Mouse (Mus musculus): ENCODE measurements at regions not wholly inside any gene's neighbourhood (a gene's known extent, or its start where the extent isn't known, plus 50 kb on each side); places are given as distances from the start of the nearest gene placed in this dataset.

- Histone ChIP-seq H3K27ac (ENCODE audit: low read depth) (no peak overlapping the region), H3K4me1 (ENCODE audit: control insufficient read depth, insufficient read depth) (no peaks in the 10 kb centered on the region), H3K36me3 (replicated peaks; ENCODE audit: control insufficient read depth, insufficient read depth, low read length) (no peaks in the 10 kb centered on the region), H3K4me3 (ENCODE audit: low read depth, low read length) (no peak overlapping the region), H3K27me3 (ENCODE audit: control insufficient read depth, insufficient read depth, low read length) (no peaks in the 10 kb centered on the region), H3K4me2 (ENCODE audit: low read depth, low read length) (no peak overlapping the region), H3K9ac (replicated peaks; ENCODE audit: low read depth, low read length) (no peak overlapping the region), H3K9me3 (replicated peaks; ENCODE audit: control insufficient read depth, low read length) (no peaks in the 10 kb centered on the region)
- 68% methylated on average over 9 of the region's 9 CpGs for WGBS
- no peak for DNase-seq (ENCODE audit: low spot score)
- no peak for ATAC-seq (ENCODE audit: insufficient read depth, low read depth)
- TF ChIP-seq EP300 (IDR thresholded peaks at IDR 0.05; ENCODE audit: low read depth) (no peak), CTCF (IDR thresholded peaks at IDR 0.05; ENCODE audit: low read depth) (no peak)
Measured at GRCm38 (mm10) chr5:77888534-77888933, 480.7 kb upstream of the Igfbp7 start.

GRCm38 (mm10) chr5:77871403-77871802, 463.6 kb upstream of the Igfbp7 start:
- WGBS = 79% methylated on average over 5 of the region's 5 CpGs
- TF ChIP-seq EP300 (IDR thresholded peaks at IDR 0.05; ENCODE audit: low read depth) (no peak), CTCF (IDR thresholded peaks at IDR 0.05; ENCODE audit: low read depth) (no peak)
- Histone ChIP-seq H3K9ac (replicated peaks; ENCODE audit: low read depth, low read length) (no peak overlapping the region), H3K4me3 (ENCODE audit: low read depth, low read length) (no peak overlapping the region), H3K27me3 (ENCODE audit: control insufficient read depth, insufficient read depth, low read length) (no peaks in the 10 kb centered on the region), H3K4me1 (ENCODE audit: control insufficient read depth, insufficient read depth) (no peaks in the 10 kb centered on the region), H3K36me3 (replicated peaks; ENCODE audit: control insufficient read depth, insufficient read depth, low read length) (no peaks in the 10 kb centered on the region), H3K9me3 (replicated peaks; ENCODE audit: control insufficient read depth, low read length) (no peaks in the 10 kb centered on the region), H3K4me2 (ENCODE audit: low read depth, low read length) (no peak overlapping the region), H3K27ac (ENCODE audit: low read depth) (no peak overlapping the region)
- ATAC-seq (ENCODE audit: insufficient read depth, low read depth) (no peak), DNase-seq (ENCODE audit: low spot score) (no peak)

GRCm38 (mm10) chr5:77865342-77865741, 457.5 kb upstream of the Igfbp7 start:
- DNase-seq (ENCODE audit: low spot score) (no peak), ATAC-seq (ENCODE audit: insufficient read depth, low read depth) (no peak)
- Histone ChIP-seq H3K9me3 (replicated peaks; ENCODE audit: control insufficient read depth, low read length) (no peaks in the 10 kb centered on the region), H3K4me3 (ENCODE audit: low read depth, low read length) (no peak overlapping the region), H3K36me3 (replicated peaks; ENCODE audit: control insufficient read depth, insufficient read depth, low read length) (no peaks in the 10 kb centered on the region), H3K27ac (ENCODE audit: low read depth) (no peak overlapping the region), H3K9ac (replicated peaks; ENCODE audit: low read depth, low read length) (no peak overlapping the region), H3K4me1 (ENCODE audit: control insufficient read depth, insufficient read depth) (no peaks in the 10 kb centered on the region), H3K4me2 (ENCODE audit: low read depth, low read length) (no peak overlapping the region), H3K27me3 (ENCODE audit: control insufficient read depth, insufficient read depth, low read length) (no peaks in the 10 kb centered on the region)
- TF ChIP-seq EP300 (IDR thresholded peaks at IDR 0.05; ENCODE audit: low read depth) = no peak
- TF ChIP-seq CTCF (IDR thresholded peaks at IDR 0.05; ENCODE audit: low read depth) = no peak
- WGBS = 74% methylated on average over 7 of the region's 7 CpGs

DNA sequence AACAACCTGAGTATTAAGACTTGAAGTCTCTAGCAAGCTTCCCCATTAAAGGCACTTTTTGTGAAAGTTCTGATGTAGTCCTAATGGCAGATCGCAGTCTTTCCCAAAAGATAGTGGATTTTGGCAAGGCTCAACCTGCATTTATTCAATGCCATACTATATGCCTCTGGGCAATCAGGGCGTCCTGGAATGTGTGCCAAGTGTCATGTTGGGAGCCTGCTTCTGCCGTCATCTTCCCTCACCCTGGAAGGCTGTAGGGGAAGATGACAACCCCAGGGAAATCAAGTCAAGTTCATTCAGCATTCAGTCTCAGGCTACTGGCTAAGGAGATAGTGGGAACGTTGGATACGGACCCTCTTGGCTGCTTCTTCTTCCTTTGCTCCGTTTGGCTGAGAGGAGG, 447.4 kb upstream of the Igfbp7 start:
- TF ChIP-seq EP300 (IDR thresholded peaks at IDR 0.05; ENCODE audit: low read depth) = no peak
- no peak for TF ChIP-seq CTCF (IDR thresholded peaks at IDR 0.05; ENCODE audit: low read depth)
- ATAC-seq (ENCODE audit: insufficient read depth, low read depth) = no peak
- no peak overlapping the region for H3K9ac ChIP-seq (replicated peaks; ENCODE audit: low read depth, low read length)
- H3K4me2 ChIP-seq (ENCODE audit: low read depth, low read length) = no peak overlapping the region
- no peak for DNase-seq (ENCODE audit: low spot score)
- no peaks in the 10 kb centered on the region for H3K36me3 ChIP-seq (replicated peaks; ENCODE audit: control insufficient read depth, insufficient read depth, low read length)
- no peaks in the 10 kb centered on the region for H3K27me3 ChIP-seq (ENCODE audit: control insufficient read depth, insufficient read depth, low read length)
- H3K4me1 ChIP-seq (ENCODE audit: control insufficient read depth, insufficient read depth) = no peaks in the 10 kb centered on the region
- no peak overlapping the region for H3K27ac ChIP-seq (ENCODE audit: low read depth)
- no peak overlapping the region for H3K4me3 ChIP-seq (ENCODE audit: low read depth, low read length)
- H3K9me3 ChIP-seq (replicated peaks; ENCODE audit: control insufficient read depth, low read length) = no peaks in the 10 kb centered on the region
- 66% methylated on average over 6 of the region's 6 CpGs for WGBS

DNA sequence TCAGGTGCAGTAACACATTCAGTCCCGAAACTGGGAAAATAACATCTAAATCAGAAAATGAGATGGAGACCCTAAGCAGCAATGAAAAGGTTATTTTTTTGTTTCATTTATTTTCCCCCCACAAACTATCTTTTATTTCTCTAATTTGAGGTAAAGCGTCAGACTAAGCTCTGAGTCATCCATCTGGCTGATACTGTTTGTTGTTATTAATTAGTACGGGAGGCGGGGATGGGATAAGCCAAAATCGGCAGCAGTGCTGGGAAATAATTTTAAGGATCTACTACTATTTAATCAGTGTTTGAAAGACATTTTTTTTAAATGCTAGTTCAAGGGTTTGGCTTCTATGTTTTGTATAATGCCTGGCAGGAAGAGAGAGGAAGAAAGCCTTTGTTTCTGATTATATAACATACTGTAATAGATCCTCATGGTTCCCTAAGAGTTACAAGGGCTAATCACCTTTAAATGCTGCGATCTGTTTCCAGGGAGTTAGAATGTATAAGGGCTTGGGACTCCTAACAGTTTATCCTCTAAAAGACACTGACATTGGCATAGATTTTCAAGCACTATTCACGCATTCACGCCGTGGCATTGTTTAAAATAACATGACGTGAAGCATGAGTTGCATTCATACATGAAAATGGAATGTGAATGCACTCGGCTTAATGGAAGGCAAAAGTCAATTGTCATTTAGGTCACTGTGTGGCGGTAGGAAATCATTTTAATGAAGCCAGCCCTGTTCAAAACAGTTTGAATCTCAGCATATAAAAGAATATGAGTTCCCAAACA, 446.4 kb upstream of the Igfbp7 start:
- ATAC-seq (ENCODE audit: insufficient read depth, low read depth) = no peak
- Histone ChIP-seq H3K4me1 (ENCODE audit: control insufficient read depth, insufficient read depth) (no peaks in the 10 kb centered on the region), H3K36me3 (replicated peaks; ENCODE audit: control insufficient read depth, insufficient read depth, low read length) (no peaks in the 10 kb centered on the region), H3K27me3 (ENCODE audit: control insufficient read depth, insufficient read depth, low read length) (no peaks in the 10 kb centered on the region), H3K9me3 (replicated peaks; ENCODE audit: control insufficient read depth, low read length) (no peaks in the 10 kb centered on the region), H3K4me2 (ENCODE audit: low read depth, low read length) (no peak overlapping the region), H3K9ac (replicated peaks; ENCODE audit: low read depth, low read length) (no peak overlapping the region), H3K27ac (ENCODE audit: low read depth) (no peak overlapping the region), H3K4me3 (ENCODE audit: low read depth, low read length) (no peak overlapping the region)
- no peak for TF ChIP-seq EP300 (IDR thresholded peaks at IDR 0.05; ENCODE audit: low read depth)
- TF ChIP-seq CTCF (IDR thresholded peaks at IDR 0.05; ENCODE audit: low read depth) = no peak
- WGBS = 76% methylated on average over 12 of the region's 12 CpGs
- no peak for DNase-seq (ENCODE audit: low spot score)

DNA sequence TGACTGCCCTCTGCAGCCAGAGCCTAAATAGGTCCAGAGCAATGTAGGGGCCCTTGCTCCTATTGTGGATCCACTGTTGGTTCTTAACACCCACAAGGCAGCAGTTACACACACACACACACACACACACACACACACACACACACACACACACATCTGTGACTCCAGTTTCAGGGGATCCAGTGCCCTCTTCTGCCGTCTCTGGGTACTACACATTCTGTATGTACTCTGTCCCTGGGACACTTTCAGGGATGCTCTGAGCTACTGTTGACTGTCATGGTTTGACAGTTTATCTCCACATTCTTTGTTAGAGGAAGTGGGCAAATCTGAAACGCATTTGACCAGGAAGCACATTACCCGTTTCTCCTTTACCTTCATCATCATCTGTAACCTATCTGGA, 443.8 kb upstream of the Igfbp7 start:
- H3K4me2 ChIP-seq (ENCODE audit: low read depth, low read length) = no peak overlapping the region
- H3K27me3 ChIP-seq (ENCODE audit: control insufficient read depth, insufficient read depth, low read length) = no peaks in the 10 kb centered on the region
- ATAC-seq (ENCODE audit: insufficient read depth, low read depth) = no peak
- H3K4me1 ChIP-seq (ENCODE audit: control insufficient read depth, insufficient read depth) = no peaks in the 10 kb centered on the region
- H3K9ac ChIP-seq (replicated peaks; ENCODE audit: low read depth, low read length) = no peak overlapping the region
- no peaks in the 10 kb centered on the region for H3K36me3 ChIP-seq (replicated peaks; ENCODE audit: control insufficient read depth, insufficient read depth, low read length)
- no peaks in the 10 kb centered on the region for H3K9me3 ChIP-seq (replicated peaks; ENCODE audit: control insufficient read depth, low read length)
- DNase-seq (ENCODE audit: low spot score) = no peak
- WGBS = 80% methylated on average over 3 of the region's 3 CpGs
- H3K4me3 ChIP-seq (ENCODE audit: low read depth, low read length) = no peak overlapping the region
- no peak overlapping the region for H3K27ac ChIP-seq (ENCODE audit: low read depth)
- TF ChIP-seq CTCF (IDR thresholded peaks at IDR 0.05; ENCODE audit: low read depth) (no peak), EP300 (IDR thresholded peaks at IDR 0.05; ENCODE audit: low read depth) (no peak)

All from heart, postnatal 0 days (tissue).